Mouse (Mus musculus): ENCODE results near the gene Il10ra.

DNA sequence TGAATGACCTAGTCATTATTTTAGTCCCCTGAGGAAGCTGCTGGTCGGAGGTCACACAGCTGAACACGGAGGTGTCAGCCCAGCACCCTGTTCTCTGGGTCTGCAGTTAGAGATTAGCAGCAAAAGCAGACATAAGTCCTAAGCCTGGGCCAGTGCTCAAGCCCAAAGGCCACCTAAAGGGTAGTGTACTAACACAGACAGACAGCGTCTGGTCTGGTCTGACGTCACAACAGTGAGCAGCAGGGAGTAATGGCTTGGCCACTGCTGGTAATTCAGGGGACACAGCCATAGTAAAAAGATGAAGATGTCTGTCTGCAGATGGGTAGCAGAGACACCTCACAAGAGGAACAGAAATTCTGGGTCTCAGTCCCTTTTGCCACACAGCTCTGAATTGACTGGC is 14.3 kb downstream of the Il10ra start:
- TF ChIP-seq CTCF (IDR thresholded peaks at IDR 0.05; ENCODE audit: borderline replicate concordance, extremely low read depth, insufficient read depth, insufficient read length) (no peak), POLR2A (IDR thresholded peaks at IDR 0.05; ENCODE audit: borderline replicate concordance, extremely low read depth, insufficient read depth, insufficient read length, poor library complexity, severe bottlenecking) (no peak)
